Mouse (Mus musculus) embryonic facial prominence, embryonic 14.5 days (tissue): ENCODE measurements around the gene Nmrk2. TPM values are rescaled to one million over a fixed set of nuclear protein-coding genes. Genes with fewer than 3 reads are reported as not detected.

Experiments used
- ATAC-seq: fragments of 200-750 bp; cut with Nextera tagmentation; 2 replicates; pipeline ENCODE4 v1.8.0; 2017; ENCODE audit warnings: low read depth, moderate number of reproducible peaks, moderate TSS enrichment
- DNase-seq: peaks from one replicate; pipeline ENCODE4 v3.0.0-alpha.2; 2015; ENCODE audit warnings: low spot score
- H3K27ac ChIP-seq: fragments of 300-500 bp; sonication (generic); replicated peaks from 2 replicates; pipeline ENCODE4 v1.5.1; 2014; ENCODE audit warnings: low read depth, mild to moderate bottlenecking, low read length, moderate library complexity
- H3K27me3 ChIP-seq: fragments of 300-500 bp; sonication (generic); replicated peaks from 2 replicates; pipeline ENCODE4 v1.6.1; 2014; ENCODE audit warnings: low read length; ENCODE audit not compliant: control insufficient read depth, insufficient read depth
- H3K36me3 ChIP-seq: fragments of 300-500 bp; sonication (generic); 2 replicates; pipeline ENCODE4 v1.6.1; 2014; ENCODE audit warnings: low read length, mixed read lengths; ENCODE audit not compliant: control insufficient read depth, insufficient read depth
- H3K4me1 ChIP-seq: fragments of 300-500 bp; sonication (generic); 2 replicates; pipeline ENCODE4 v1.6.1; 2014; ENCODE audit warnings: antibody characterized with exemption, low read length; ENCODE audit not compliant: control insufficient read depth, insufficient read depth
- H3K4me2 ChIP-seq: fragments of 300-500 bp; sonication (generic); 2 replicates; pipeline ENCODE4 v1.6.1; 2014; ENCODE audit warnings: low read depth, mild to moderate bottlenecking, low read length, moderate library complexity, mixed read lengths
- H3K4me3 ChIP-seq: fragments of 300-500 bp; sonication (generic); 2 replicates; pipeline ENCODE4 v1.5.1; 2014; ENCODE audit warnings: low read depth, mild to moderate bottlenecking, low read length
- H3K9ac ChIP-seq: fragments of 300-500 bp; sonication (generic); 2 replicates; pipeline ENCODE4 v1.6.1; 2014; ENCODE audit warnings: low read depth, mild to moderate bottlenecking, low read length, moderate library complexity, mixed read lengths
- H3K9me3 ChIP-seq: fragments of 300-500 bp; sonication (generic); 2 replicates; pipeline ENCODE4 v1.6.1; 2016; ENCODE audit warnings: low read length; ENCODE audit not compliant: control insufficient read depth
- WGBS: fragments of 180-500 bp; shearing (Covaris S2); extraction: QIAGEN DNeasy Blood & Tissue Kit; methylation state at CpG from one replicate; pipeline ENCODE4 v1.1.7; 2014; 5-methylcytosine and 5-hydroxymethylcytosine counted together
- polyA plus RNA-seq: library from polyadenylated mRNA; unstranded; fragments of >200 nt; fragmentation: Nextera tagmentation; extraction: Ambion mirVana; gene quantifications from 2 replicates; pipeline ENCODE4 v1.2.1, GENCODE M21; 2014

Nmrk2 gene
- polyA plus RNA-seq, result 1.2 and 1.7 TPM in 2 replicates

GRCm38 (mm10) chr10:81201807-81202758 is at the start of gene Nmrk2:
Nmrk2 (minus strand) TSS chr10:81202051.
- Histone ChIP-seq H3K36me3 (no peaks in the 10 kb centered on the region), H3K27me3 (no peaks in the 10 kb centered on the region), H3K4me2 (no peak within 1 kb of the TSS), H3K4me3 (no peak within 1 kb of the TSS), H3K9me3 (no peaks in the 10 kb centered on the region), H3K9ac (no peak within 1 kb of the TSS), H3K4me1 (no peaks in the 10 kb centered on the region), H3K27ac (no peak within 1 kb of the TSS)
- ATAC-seq (no peak), DNase-seq (no peak)
- 45% methylated on average over 11 of the region's 13 CpGs for WGBS

DNA sequence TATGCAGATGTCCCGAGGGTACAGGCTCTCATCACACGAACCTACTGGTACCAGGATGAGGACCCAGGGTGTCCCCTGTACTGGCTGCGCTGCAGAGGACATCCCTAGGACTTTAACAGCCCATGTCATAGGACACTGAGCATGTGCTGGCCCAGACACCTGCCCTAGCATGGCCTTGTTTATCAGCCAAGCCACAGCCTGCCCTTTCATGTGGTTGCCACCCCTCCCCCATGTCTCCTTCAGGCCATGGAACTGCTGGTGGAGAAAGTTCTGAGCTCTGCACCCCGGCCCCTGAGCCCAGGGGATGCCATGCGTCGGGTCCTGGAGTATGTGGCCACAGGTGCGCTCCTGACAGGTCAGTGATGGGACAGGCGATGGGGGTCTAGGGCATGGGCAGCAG is 47.6 kb upstream of the Nmrk2 start:
- Histone ChIP-seq H3K4me3 (no peak overlapping the region), H3K36me3 (0 out of 2 replicates have a peak, but pooled peaks cover 6% of the 10 kb centered on the region), H3K4me2 (no peak overlapping the region), H3K27me3 (peaks cover 36% of the 10 kb centered on the region), H3K9ac (no peak overlapping the region), H3K4me1 (peaks cover 5% of the 10 kb centered on the region; the same call in 1 of the 2 replicates), H3K27ac (no peak overlapping the region), H3K9me3 (no peaks in the 10 kb centered on the region)
- ATAC-seq, result no peak
- no peak for DNase-seq
- 87% methylated on average over 8 of the region's 8 CpGs for WGBS

DNA sequence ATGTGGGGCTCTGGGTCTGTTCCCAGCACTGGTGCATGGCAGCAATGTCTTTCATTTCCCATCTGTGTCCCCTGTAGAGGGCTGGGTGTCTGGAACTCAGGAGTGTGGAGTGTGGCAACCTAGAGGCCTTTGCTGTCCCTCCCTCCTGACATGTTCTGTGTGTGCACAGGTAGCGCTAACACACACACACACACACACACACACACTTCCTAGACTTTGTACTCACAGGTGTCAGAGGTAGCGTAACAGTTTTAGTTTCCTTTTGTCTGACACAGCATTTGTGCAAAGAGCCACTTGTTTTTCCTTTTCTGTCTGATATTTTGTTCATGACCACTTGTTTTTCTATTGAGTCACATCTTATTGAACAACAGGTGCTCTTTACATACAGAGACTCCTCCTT is 46.0 kb upstream of the Nmrk2 start:
- ATAC-seq (no peak), DNase-seq (no peak)
- Histone ChIP-seq H3K9me3 (no peaks in the 10 kb centered on the region), H3K36me3 (0 out of 2 replicates have a peak, but pooled peaks cover 6% of the 10 kb centered on the region), H3K4me3 (no peak overlapping the region), H3K27me3 (peaks cover 19% of the 10 kb centered on the region), H3K4me2 (no peak overlapping the region), H3K9ac (no peak overlapping the region), H3K27ac (no peak overlapping the region), H3K4me1 (peaks cover 1% of the 10 kb centered on the region; the same call in 1 of the 2 replicates)
- WGBS, result 94% methylated on average over 2 of the region's 2 CpGs

- DNase-seq, result no peak
- H3K9ac ChIP-seq, result no peak overlapping the region
- H3K27ac ChIP-seq, result no peak overlapping the region
- H3K9me3 ChIP-seq, result no peaks in the 10 kb centered on the region
- no peak overlapping the region for H3K4me3 ChIP-seq
- no peak overlapping the region for H3K4me2 ChIP-seq
- H3K36me3 ChIP-seq, result 0 out of 2 replicates have a peak, but pooled peaks cover 3% of the 10 kb centered on the region
- no peak for ATAC-seq
- peaks cover 11% of the 10 kb centered on the region for H3K27me3 ChIP-seq
- no peaks in the 10 kb centered on the region for H3K4me1 ChIP-seq
- WGBS, result 88% methylated on average over 6 of the region's 6 CpGs
Measured at GRCm38 (mm10) chr10:81245166-81245565, 43.3 kb upstream of the Nmrk2 start.

GRCm38 (mm10) chr10:81244595-81244994 is 42.7 kb upstream of the Nmrk2 start:
- ATAC-seq, result peak; percentile 64
- 9% methylated on average over 17 of the region's 17 CpGs for WGBS
- DNase-seq, result no peak
- Histone ChIP-seq H3K27ac (no peak overlapping the region), H3K4me1 (no peaks in the 10 kb centered on the region), H3K4me2 (no peak overlapping the region), H3K4me3 (no peak overlapping the region), H3K36me3 (no peaks in the 10 kb centered on the region), H3K9ac (no peak overlapping the region), H3K9me3 (no peaks in the 10 kb centered on the region), H3K27me3 (peaks cover 17% of the 10 kb centered on the region)

- Histone ChIP-seq H3K4me1 (no peaks in the 10 kb centered on the region), H3K9ac (no peak overlapping the region), H3K27ac (no peak overlapping the region), H3K36me3 (no peaks in the 10 kb centered on the region), H3K9me3 (no peaks in the 10 kb centered on the region), H3K27me3 (peaks cover 22% of the 10 kb centered on the region), H3K4me3 (no peak overlapping the region), H3K4me2 (no peak overlapping the region)
- ATAC-seq (no peak), DNase-seq (no peak)
- WGBS, result 61% methylated on average over 4 of the region's 4 CpGs
Measured at GRCm38 (mm10) chr10:81244146-81244545, 42.3 kb upstream of the Nmrk2 start.

- H3K27ac ChIP-seq, result no peak overlapping the region
- peaks cover 26% of the 10 kb centered on the region for H3K27me3 ChIP-seq
- ATAC-seq (no peak), DNase-seq (no peak)
- 81% methylated on average over 16 of the region's 16 CpGs for WGBS
- no peak overlapping the region for H3K4me2 ChIP-seq
- no peaks in the 10 kb centered on the region for H3K4me1 ChIP-seq
- no peaks in the 10 kb centered on the region for H3K9me3 ChIP-seq
- no peaks in the 10 kb centered on the region for H3K36me3 ChIP-seq
- H3K4me3 ChIP-seq, result no peak overlapping the region
- no peak overlapping the region for H3K9ac ChIP-seq
Measured at GRCm38 (mm10) chr10:81242021-81242420, 40.2 kb upstream of the Nmrk2 start.

- ATAC-seq, result no peak
- no peak overlapping the region for H3K4me2 ChIP-seq
- no peak overlapping the region for H3K9ac ChIP-seq
- H3K27me3 ChIP-seq, result peaks cover 26% of the 10 kb centered on the region
- H3K9me3 ChIP-seq, result no peaks in the 10 kb centered on the region
- no peaks in the 10 kb centered on the region for H3K36me3 ChIP-seq
- H3K4me3 ChIP-seq, result no peak overlapping the region
- H3K4me1 ChIP-seq, result no peaks in the 10 kb centered on the region
- WGBS, result 21% methylated on average over 13 of the region's 13 CpGs
- DNase-seq, result peak; percentile 62
- no peak overlapping the region for H3K27ac ChIP-seq
Measured at GRCm38 (mm10) chr10:81240876-81241275, 39.0 kb upstream of the Nmrk2 start.
